Mouse (Mus musculus) spleen, postnatal 36 days (tissue): ENCODE data around the gene Bri3.

ENCODE experiments used
- DNase-seq, 2 experiments: peaks; one replicate each; pipeline ENCODE4 v3.0.0; 2022; ENCODE audit warnings: low spot score in 2 of 2, mixed read lengths in 1 of 2

The Bri3 gene

GRCm38 (mm10) chr5:144420001-144420400 lies 175.8 kb downstream of the Bri3 start:
- no peak for DNase-seq

- DNase-seq = no peak
Observed at GRCm38 (mm10) chr5:144426697-144427096, 182.5 kb downstream of the Bri3 start.

- no peak for DNase-seq
Observed at GRCm38 (mm10) chr5:144427861-144428260, 183.6 kb downstream of the Bri3 start.

- no peak for DNase-seq
Observed at GRCm38 (mm10) chr5:144431481-144431880, 187.2 kb downstream of the Bri3 start.

GRCm38 (mm10) chr5:144439286-144440040 lies 195.2 kb downstream of the Bri3 start:
- DNase-seq = no peak

- DNase-seq = no peak
Observed at GRCm38 (mm10) chr5:144441831-144442271, 197.6 kb downstream of the Bri3 start.

GRCm38 (mm10) chr5:144446475-144447225 lies 202.4 kb downstream of the Bri3 start:
- DNase-seq = no peak

GRCm38 (mm10) chr5:144447226-144447616 lies 203.0 kb downstream of the Bri3 start:
- no peak for DNase-seq

- DNase-seq = no peak
Observed at GRCm38 (mm10) chr5:144447975-144448374, 203.7 kb downstream of the Bri3 start.

GRCm38 (mm10) chr5:144452776-144453455 lies 208.7 kb downstream of the Bri3 start:
- no peak for DNase-seq

- no peak for DNase-seq
Observed at GRCm38 (mm10) chr5:144457623-144458287, 213.5 kb downstream of the Bri3 start.

GRCm38 (mm10) chr5:144466987-144467386 lies 222.8 kb downstream of the Bri3 start:
- no peak for DNase-seq

GRCm38 (mm10) chr5:144473056-144473455 lies 228.8 kb downstream of the Bri3 start:
- DNase-seq = no peak

- DNase-seq = no peak
Observed at GRCm38 (mm10) chr5:144479677-144480171, 235.5 kb downstream of the Bri3 start.

- DNase-seq = no peak
Observed at GRCm38 (mm10) chr5:144483659-144484375, 239.6 kb downstream of the Bri3 start.

GRCm38 (mm10) chr5:144491308-144491707 lies 247.1 kb downstream of the Bri3 start:
- no peak for DNase-seq
